Mouse (Mus musculus) layer of hippocampus, postnatal 25 days (tissue): ENCODE measurements around the gene Maml3. TPM values are rescaled to one million over a fixed set of nuclear protein-coding genes. Genes with fewer than 3 reads are reported as not detected.

Source experiments
- DNase-seq, 2 experiments: peaks; one replicate each; pipeline ENCODE4 v3.0.0; 2022; ENCODE audit warnings: mixed read lengths in 2 of 2, low spot score in 1 of 2; ENCODE audit errors: extremely low spot score in 1 of 2
- total RNA-seq, 2 experiments: library from RNA; stranded (reverse); gene quantifications; 2 replicates each; pipeline ENCODE4 v1.2.3; 2021

The Maml3 gene
- total RNA-seq, 2 experiments from 2014 or later = 7.3 to 10.0 TPM

- peak; percentile 64 to 82 for DNase-seq
Measured at GRCm38 (mm10) chr3:51652292-51652691, 452.6 kb downstream of the Maml3 start.

GRCm38 (mm10) chr3:51651149-51651548 lies 453.7 kb downstream of the Maml3 start:
- no peak for DNase-seq

- DNase-seq = no peak
Measured at GRCm38 (mm10) chr3:51649986-51650385, 454.9 kb downstream of the Maml3 start.

GRCm38 (mm10) chr3:51649426-51649825 lies 455.4 kb downstream of the Maml3 start:
- DNase-seq = no peak

- peak; percentile 57 to 78 for DNase-seq
Measured at GRCm38 (mm10) chr3:51648037-51648664, 456.7 kb downstream of the Maml3 start.

GRCm38 (mm10) chr3:51647356-51647755 lies 457.5 kb downstream of the Maml3 start:
- DNase-seq = no peak

GRCm38 (mm10) chr3:51646301-51646700 lies 458.6 kb downstream of the Maml3 start:
- no peak for DNase-seq

- DNase-seq = no peak
Measured at GRCm38 (mm10) chr3:51645484-51645883, 459.4 kb downstream of the Maml3 start.

GRCm38 (mm10) chr3:51638260-51638659 lies 466.6 kb downstream of the Maml3 start:
- no peak for DNase-seq

- DNase-seq = no peak
Measured at GRCm38 (mm10) chr3:51637326-51637725, 467.6 kb downstream of the Maml3 start.

GRCm38 (mm10) chr3:51636700-51637099 lies 468.2 kb downstream of the Maml3 start:
- no peak for DNase-seq

- DNase-seq = no peak
Measured at GRCm38 (mm10) chr3:51635960-51636359, 468.9 kb downstream of the Maml3 start.

Other genes with a start within 250 kb of the Maml3 start
- gene Foxo1, start 163.3 kb upstream of the Maml3 start, total RNA-seq = 10 to 100 TPM; 20.5 to 21.1 TPM